Mouse (Mus musculus) C2C12 (cell line): ENCODE data around the gene 1700008O03Rik. TPM values are rescaled to one million over a fixed set of nuclear protein-coding genes. Genes with fewer than 3 reads are reported as not detected.

Experiments
- H3K27me3 ChIP-seq: one replicate; pipeline ENCODE4 v1.6.1; 2011; ENCODE audit not compliant: control insufficient read depth, insufficient read depth, insufficient read length
- H3K36me3 ChIP-seq: one replicate; pipeline ENCODE4 v1.6.1; 2011; ENCODE audit not compliant: control insufficient read depth, insufficient read depth
- H3K4me3 ChIP-seq: one replicate; pipeline ENCODE4 v1.5.1; 2011; ENCODE audit warnings: mild to moderate bottlenecking, control low read depth; ENCODE audit not compliant: poor library complexity, insufficient read depth, severe bottlenecking
- H3K79me2 ChIP-seq: one replicate; pipeline ENCODE4 v1.6.1; 2011; ENCODE audit not compliant: control insufficient read depth, insufficient read depth
- H3K79me3 ChIP-seq: one replicate; pipeline ENCODE4 v1.6.1; 2011; ENCODE audit warnings: low read depth, control low read depth
- H3ac ChIP-seq: one replicate; pipeline ENCODE3; 2011; ENCODE audit warnings: low read depth; ENCODE audit not compliant: control insufficient read depth, insufficient read length
- CEBPB ChIP-seq: IDR thresholded peaks from one replicate; pipeline ENCODE4 v1.6.1; 2011; ENCODE audit warnings: low read depth, mild to moderate bottlenecking, control low read depth, moderate library complexity
- CTCF ChIP-seq: IDR thresholded peaks from one replicate; pipeline ENCODE4 v1.5.1; 2011; ENCODE audit not compliant: control insufficient read depth, insufficient read depth, insufficient read length
- FOSL1 ChIP-seq: IDR thresholded peaks from one replicate; pipeline ENCODE4 v1.8.0; 2011; ENCODE audit warnings: mild to moderate bottlenecking, low read length; ENCODE audit not compliant: poor library complexity, insufficient read depth, severe bottlenecking
- MAX ChIP-seq: IDR thresholded peaks from one replicate; pipeline ENCODE4 v1.6.1; 2011; ENCODE audit warnings: mild to moderate bottlenecking, control low read depth
- MYOD1 ChIP-seq: IDR thresholded peaks from one replicate; pipeline ENCODE4 v1.6.1; 2011; ENCODE audit warnings: low read depth; ENCODE audit not compliant: control insufficient read depth, insufficient read length
- MYOG ChIP-seq: IDR thresholded peaks from one replicate; pipeline ENCODE4 v1.6.1; 2011; ENCODE audit not compliant: control insufficient read depth, insufficient read length; ENCODE audit errors: extremely low read depth
- USF1 ChIP-seq: IDR thresholded peaks from one replicate; pipeline ENCODE4 v1.6.1; 2011; ENCODE audit warnings: low read depth, mild to moderate bottlenecking, control low read depth, moderate library complexity
- polyA plus RNA-seq: library from polyadenylated mRNA; unstranded; fragments of >200 nt; fragmentation: generic; extraction: Trizol; gene quantifications from one replicate; pipeline ENCODE4 v1.2.1, GENCODE M21; 2012; ENCODE audit warnings: missing spikeins

The 1700008O03Rik gene
- polyA plus RNA-seq, 1 experiment = 0.11 TPM

DNA sequence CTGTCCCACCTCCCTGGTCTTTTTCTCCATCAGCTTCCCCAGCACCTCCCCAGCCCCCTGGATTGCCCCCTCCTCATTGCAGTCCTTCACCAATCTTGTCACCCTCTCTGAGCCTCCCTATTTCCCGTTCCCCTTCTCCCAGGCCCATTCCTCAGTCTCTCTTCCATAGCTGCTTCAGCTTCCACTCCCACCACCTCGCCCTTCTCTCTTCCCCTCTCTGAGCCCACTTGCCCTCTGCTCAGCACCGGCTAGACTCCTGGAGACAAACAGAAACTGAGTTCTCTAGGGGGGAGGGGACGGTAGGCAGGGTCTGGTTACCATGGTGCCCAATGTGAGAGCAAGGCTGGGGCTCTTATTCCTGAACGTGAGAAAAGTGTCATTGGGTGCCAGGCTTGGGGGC is 10.9 kb downstream of the 1700008O03Rik start:
- H3K27me3 ChIP-seq = peaks cover 6% of the 10 kb centered on the region
- no peaks in the 10 kb centered on the region for H3K79me3 ChIP-seq
- peak overlapping the region; percentile 6 for H3K4me3 ChIP-seq
- H3ac ChIP-seq = no peak overlapping the region
- no peaks in the 10 kb centered on the region for H3K79me2 ChIP-seq
- H3K36me3 ChIP-seq = no peaks in the 10 kb centered on the region
- TF ChIP-seq MYOD1 (no peak), FOSL1 (no peak), MAX (no peak), USF1 (no peak), CTCF (no peak)

DNA sequence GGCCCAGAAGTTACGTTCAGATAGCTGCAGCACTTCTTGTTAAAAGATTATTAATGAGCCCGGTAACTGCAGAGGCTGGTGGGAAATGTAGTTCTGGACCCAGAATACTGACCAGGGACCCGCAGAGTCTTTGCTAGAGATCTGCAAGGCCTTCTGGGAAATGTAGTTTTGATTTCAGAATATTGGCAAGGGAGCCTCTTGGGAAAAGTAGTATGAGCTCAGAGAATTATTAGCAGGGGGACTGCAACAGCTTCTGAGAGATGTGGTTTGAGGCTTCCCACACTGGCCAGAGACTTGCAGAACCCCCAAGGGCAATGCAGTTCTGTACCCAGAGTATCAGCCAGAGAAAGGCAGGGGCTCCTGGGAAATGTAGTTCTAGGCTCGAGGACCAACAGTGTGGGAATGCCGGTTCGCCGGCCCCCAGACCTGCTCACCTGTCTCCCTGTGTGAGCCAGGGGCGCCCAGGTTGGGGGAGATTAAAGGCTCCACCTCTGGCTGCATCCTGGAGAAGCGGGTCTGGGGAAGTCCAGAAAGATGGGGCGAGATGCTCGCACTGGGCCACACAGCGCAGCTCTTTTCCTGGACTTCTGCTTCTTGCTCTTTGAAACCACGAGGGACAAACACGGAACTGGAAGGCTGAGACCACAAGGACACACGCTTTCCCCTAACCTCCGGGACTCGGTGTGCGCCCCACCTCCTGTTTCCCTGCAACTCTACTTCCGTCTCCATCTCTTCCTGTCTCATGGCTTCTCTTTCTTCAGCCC is 11.5 kb downstream of the 1700008O03Rik start:
- TF ChIP-seq FOSL1 (no peak), USF1 (no peak), MYOG (no peak), MYOD1 (no peak), MAX (no peak)
- Histone ChIP-seq H3ac (peak overlapping the region; percentile 27), H3K4me3 (peak overlapping the region; percentile 14), H3K36me3 (no peaks in the 10 kb centered on the region), H3K79me3 (no peaks in the 10 kb centered on the region), H3K79me2 (no peaks in the 10 kb centered on the region), H3K27me3 (peaks cover 6% of the 10 kb centered on the region)

DNA sequence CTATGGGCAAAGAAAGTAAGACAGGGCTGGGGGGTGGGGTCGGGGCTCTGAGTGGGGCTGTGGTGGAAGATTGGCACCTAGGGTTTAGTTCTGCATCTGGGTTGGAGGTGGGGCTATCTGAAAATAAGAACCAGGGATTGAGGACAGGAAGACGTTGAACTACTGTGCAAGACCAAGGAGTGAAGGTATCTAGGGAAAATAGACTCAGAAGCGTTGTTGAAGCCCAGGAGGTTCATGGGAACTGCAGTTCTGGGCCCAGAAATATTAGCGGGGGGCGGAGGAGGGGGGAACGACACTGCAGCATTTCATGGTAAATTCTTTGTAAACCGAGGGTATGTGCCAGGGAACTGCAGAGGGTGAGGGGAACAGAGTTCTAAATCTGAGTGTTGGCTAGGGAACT is 12.2 kb downstream of the 1700008O03Rik start:
- Histone ChIP-seq H3ac (no peak overlapping the region), H3K27me3 (peaks cover 6% of the 10 kb centered on the region), H3K4me3 (no peak overlapping the region), H3K79me3 (no peaks in the 10 kb centered on the region), H3K79me2 (no peaks in the 10 kb centered on the region), H3K36me3 (no peaks in the 10 kb centered on the region)
- TF ChIP-seq MYOD1 (no peak), MAX (no peak), USF1 (no peak), CTCF (no peak), CEBPB (no peak)

DNA sequence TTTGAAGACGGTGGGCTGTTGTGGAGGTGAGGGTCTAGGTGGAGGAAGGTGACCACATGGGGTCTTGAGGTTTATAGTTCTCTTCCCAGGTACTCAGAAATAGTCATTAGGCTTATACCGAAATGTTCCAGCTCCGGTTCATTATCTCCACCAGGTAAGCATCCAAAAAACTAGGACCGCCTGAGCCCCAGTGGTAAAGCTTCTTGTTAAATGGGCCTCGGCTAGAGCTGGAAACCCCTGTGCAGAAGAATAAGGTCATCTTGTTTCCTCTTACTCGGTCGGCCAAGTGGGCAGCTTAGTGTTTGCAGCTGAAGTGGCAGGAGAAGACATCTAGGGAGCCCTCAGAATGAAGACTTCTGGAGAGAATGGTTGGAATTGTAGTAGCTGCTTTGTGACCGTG is 12.9 kb downstream of the 1700008O03Rik start:
- no peaks in the 10 kb centered on the region for H3K79me3 ChIP-seq
- no peak for TF ChIP-seq CEBPB
- TF ChIP-seq MYOD1 = no peak
- TF ChIP-seq MAX = no peak
- TF ChIP-seq USF1 = no peak
- no peak for TF ChIP-seq MYOG
- no peak for TF ChIP-seq CTCF
- no peak for TF ChIP-seq FOSL1
- no peak overlapping the region for H3K4me3 ChIP-seq
- H3K36me3 ChIP-seq = no peaks in the 10 kb centered on the region
- no peaks in the 10 kb centered on the region for H3K79me2 ChIP-seq
- peaks cover 6% of the 10 kb centered on the region for H3K27me3 ChIP-seq
- no peak overlapping the region for H3ac ChIP-seq

DNA sequence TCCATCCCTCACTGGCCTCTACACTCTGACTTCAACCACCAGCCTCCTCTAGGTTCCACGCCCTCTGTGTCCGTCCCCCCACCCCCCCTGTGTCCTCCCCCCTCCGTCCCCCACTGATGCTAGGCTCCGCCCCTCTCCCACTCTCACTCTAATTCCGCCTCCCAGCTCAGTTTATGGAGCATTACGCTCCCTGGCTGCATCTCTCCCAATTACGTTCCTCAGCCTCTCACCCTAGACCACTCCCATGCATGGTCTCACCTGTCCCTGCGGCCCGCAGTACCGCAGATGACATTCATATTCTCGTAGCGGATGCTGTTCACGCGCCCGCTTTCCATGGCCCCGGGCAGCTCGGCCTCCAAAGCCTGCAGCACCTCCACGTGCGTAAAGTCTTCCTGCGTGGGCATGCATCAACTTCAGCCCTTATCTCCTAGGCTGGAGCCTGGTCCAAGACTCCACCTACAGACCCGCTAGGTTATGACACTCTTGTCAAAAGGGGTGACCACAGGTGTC is 24.8 kb downstream of the 1700008O03Rik start:
- Histone ChIP-seq H3ac (no peak overlapping the region), H3K79me3 (no peaks in the 10 kb centered on the region), H3K4me3 (no peak overlapping the region), H3K27me3 (peaks cover 66% of the 10 kb centered on the region), H3K79me2 (no peaks in the 10 kb centered on the region), H3K36me3 (no peaks in the 10 kb centered on the region)
- TF ChIP-seq CEBPB (no peak), USF1 (no peak), CTCF (no peak), MYOD1 (no peak), MYOG (no peak), FOSL1 (no peak), MAX (no peak)

DNA sequence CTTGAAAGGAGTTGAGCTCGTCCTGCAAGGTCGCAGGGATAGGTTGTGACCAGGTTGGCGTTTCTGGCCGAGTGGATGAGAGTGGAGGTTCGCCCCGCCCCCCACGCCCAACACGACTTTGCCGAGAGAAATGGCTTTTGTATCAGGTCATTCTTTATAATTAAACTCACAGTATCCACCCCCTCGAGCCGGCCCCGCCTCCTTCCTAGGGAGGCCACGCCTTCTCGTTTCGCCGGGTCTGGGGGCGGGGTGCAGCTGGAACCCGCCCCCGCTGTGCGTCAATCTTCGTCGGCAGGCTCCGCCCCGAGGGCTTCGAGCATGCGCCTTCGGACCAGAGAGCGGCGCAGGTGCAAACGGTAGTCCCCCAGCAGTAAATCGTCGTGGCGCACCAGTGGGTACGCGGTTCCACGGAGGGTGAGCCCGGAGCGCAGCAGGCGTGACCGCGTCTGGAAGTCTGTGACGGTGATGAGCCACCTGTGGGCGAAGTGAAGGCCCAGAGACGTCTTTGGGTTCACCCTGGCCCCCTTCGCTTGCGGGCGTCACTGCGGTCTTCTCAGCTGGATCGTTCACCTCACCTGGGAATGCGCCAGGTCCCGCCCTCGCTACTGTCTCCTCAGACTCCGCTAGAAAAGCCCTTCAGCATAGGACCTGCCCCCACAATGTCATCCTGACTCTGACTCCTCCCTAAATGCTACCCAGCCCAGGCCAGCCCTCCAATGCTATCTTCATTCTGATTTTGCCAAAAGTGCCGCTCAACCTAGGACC is 25.5 kb downstream of the 1700008O03Rik start:
- TF ChIP-seq CTCF (no peak), MYOG (no peak), USF1 (no peak), MAX (no peak), FOSL1 (no peak), MYOD1 (no peak), CEBPB (no peak)
- Histone ChIP-seq H3K4me3 (no peak overlapping the region), H3K79me3 (no peaks in the 10 kb centered on the region), H3K36me3 (no peaks in the 10 kb centered on the region), H3K79me2 (no peaks in the 10 kb centered on the region), H3ac (no peak overlapping the region), H3K27me3 (peaks cover 73% of the 10 kb centered on the region)
